Mouse (Mus musculus): ENCODE measurements at regions not wholly inside any gene's neighbourhood (a gene's known extent, or its start where the extent isn't known, plus 50 kb on each side); places are given as distances from the start of the nearest gene placed in this dataset.

- DNase-seq (ENCODE audit: low spot score in 2 of 2): peak; percentile 26 to 35
Measured at GRCm38 (mm10) chr2:52804106-52804825, 53.4 kb upstream of the Fmnl2 start.

- DNase-seq (ENCODE audit: low spot score in 2 of 2): no peak
Measured at GRCm38 (mm10) chr2:52804826-52805149, 52.9 kb upstream of the Fmnl2 start.

- no peak for DNase-seq (ENCODE audit: low spot score in 2 of 2)
Measured at GRCm38 (mm10) chr2:52807826-52808225, 49.8 kb upstream of the Fmnl2 start.
